Mouse (Mus musculus) olfactory bulb, adult 2 months (tissue): ENCODE results near the gene Ddx24. TPM values are rescaled to one million over a fixed set of nuclear protein-coding genes. Genes with fewer than 3 reads are reported as not detected.

Experiments
- H3K27ac ChIP-seq: fragments of 200-500 bp; 2 replicates; pipeline ENCODE4 v1.5.1; 2012; ENCODE audit warnings: low read depth, low read length; ENCODE audit not compliant: insufficient read depth
- H3K4me1 ChIP-seq: fragments of 200-500 bp; 2 replicates; pipeline ENCODE4 v1.6.1; 2012; ENCODE audit warnings: low read length; ENCODE audit not compliant: control insufficient read depth, insufficient read depth
- H3K4me3 ChIP-seq: fragments of 200-500 bp; 2 replicates; pipeline ENCODE4 v1.5.1; 2012; ENCODE audit warnings: mild to moderate bottlenecking, low read depth, low read length, moderate library complexity; ENCODE audit not compliant: insufficient read depth
- CTCF ChIP-seq: fragments of 200-500 bp; IDR thresholded peaks from 2 replicates; pipeline ENCODE4 v1.5.1; 2012; ENCODE audit warnings: low read depth, mild to moderate bottlenecking, low read length, moderate library complexity; ENCODE audit not compliant: insufficient read depth
- POLR2A ChIP-seq: fragments of 200-500 bp; IDR thresholded peaks from 2 replicates; pipeline ENCODE4 v1.6.1; 2012; ENCODE audit warnings: mild to moderate bottlenecking, low read depth, low read length, moderate library complexity; ENCODE audit not compliant: insufficient read depth
- WGBS: fragments of 180-500 bp; shearing (Covaris S2); methylation state at CpG from one replicate; pipeline ENCODE4 v1.1.7; 2018; 5-methylcytosine and 5-hydroxymethylcytosine counted together
- polyA plus RNA-seq: library from polyadenylated mRNA; stranded (reverse); fragments of >200 nt; gene quantifications from 2 replicates; pipeline ENCODE4 v1.2.4, GENCODE M21; 2012; ENCODE audit warnings: low replicate concordance; ENCODE audit not compliant: missing spikeins, insufficient read depth, insufficient read length

Ddx24 gene
- polyA plus RNA-seq, 1 experiment = not detected

- 85% methylated on average over 8 of the region's 8 CpGs for WGBS
- TF ChIP-seq CTCF (no peak), POLR2A (no peak)
- no peak overlapping the region for H3K27ac ChIP-seq
- H3K4me1 ChIP-seq = peaks cover 18% of the 10 kb centered on the region
- no peak overlapping the region for H3K4me3 ChIP-seq
These were observed 64.8 kb downstream of the Ddx24 start for GRCm38 (mm10) chr12:103360812-103361211.

DNA sequence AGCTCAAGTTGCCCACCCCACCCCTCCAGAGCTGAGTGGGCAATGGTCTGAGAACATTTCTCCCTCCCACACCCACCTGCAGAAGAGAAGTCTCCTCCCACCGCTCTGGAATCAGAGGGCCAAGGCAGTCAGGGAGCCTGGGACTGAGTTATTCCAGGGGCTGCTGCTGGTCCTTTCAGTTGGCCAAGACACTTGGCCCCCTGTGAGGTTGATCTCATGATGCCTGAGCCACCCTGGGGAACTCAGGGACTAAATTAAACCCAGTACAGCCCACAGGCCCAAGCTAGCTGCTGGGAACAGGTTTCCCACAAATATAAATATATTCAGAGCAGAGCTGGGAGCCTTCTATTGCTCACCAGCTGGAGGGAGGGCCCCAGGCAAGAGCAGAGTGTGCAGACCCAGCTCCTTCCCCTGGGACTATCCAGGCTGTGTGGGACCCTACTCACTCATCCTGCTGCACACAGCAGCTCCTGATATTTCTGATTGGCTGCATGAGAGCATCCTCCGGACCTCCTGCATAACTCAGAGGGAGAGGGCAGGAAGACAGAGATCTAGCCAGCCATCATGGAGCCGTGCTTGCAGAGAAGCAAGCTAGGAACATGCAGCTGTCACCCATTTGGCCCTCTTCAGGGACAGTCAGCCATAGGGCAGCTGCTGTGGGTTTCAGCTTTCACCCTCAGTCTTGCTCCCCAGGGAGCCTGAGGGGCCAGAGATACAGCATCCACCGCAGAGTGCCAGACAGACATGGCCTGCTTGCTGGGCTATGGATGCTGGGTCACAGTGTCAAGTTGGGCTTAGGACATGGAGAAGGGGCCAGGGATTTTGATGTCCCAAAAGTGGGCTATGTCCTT is 66.5 kb downstream of the Ddx24 start:
- H3K4me1 ChIP-seq = peaks cover 18% of the 10 kb centered on the region
- TF ChIP-seq POLR2A = no peak
- no peak for TF ChIP-seq CTCF
- H3K4me3 ChIP-seq = no peak overlapping the region
- 69% methylated on average over 4 of the region's 4 CpGs for WGBS
- no peak overlapping the region for H3K27ac ChIP-seq

- Histone ChIP-seq H3K4me3 (no peak overlapping the region), H3K27ac (no peak overlapping the region), H3K4me1 (peaks cover 22% of the 10 kb centered on the region)
- 73% methylated on average over 8 of the region's 8 CpGs for WGBS
- TF ChIP-seq POLR2A (no peak), CTCF (no peak)
These were observed 67.4 kb downstream of the Ddx24 start for GRCm38 (mm10) chr12:103358216-103358615.

Other genes with a start within 250 kb of the Ddx24 start
- not detected in 2 replicates for gene Prima1, start 183.7 kb downstream of the Ddx24 start, polyA plus RNA-seq
- gene Fam181a, start 114.9 kb downstream of the Ddx24 start, polyA plus RNA-seq = not detected in 2 replicates
- gene Asb2, start 69.8 kb downstream of the Ddx24 start, polyA plus RNA-seq = not detected in 2 replicates
- gene Otub2, start 37.1 kb downstream of the Ddx24 start, polyA plus RNA-seq = not detected in 2 replicates
- not detected in 2 replicates for gene 9330161L09Rik, start 18.0 kb downstream of the Ddx24 start, polyA plus RNA-seq
- not detected in 2 replicates for gene Ifi27, start 8.4 kb upstream of the Ddx24 start, polyA plus RNA-seq
- gene Ifi27l2a, start 17.9 kb upstream of the Ddx24 start, polyA plus RNA-seq = not detected in 2 replicates
- gene Ifi27l2b, start 31.4 kb upstream of the Ddx24 start, polyA plus RNA-seq = not detected in 2 replicates
- not detected in 2 replicates for gene Ppp4r4, start 106.5 kb upstream of the Ddx24 start, polyA plus RNA-seq
- gene Serpina10, start 205.6 kb upstream of the Ddx24 start, polyA plus RNA-seq = not detected in 2 replicates
- gene Serpina6, start 231.4 kb upstream of the Ddx24 start, polyA plus RNA-seq = not detected in 2 replicates